Mouse (Mus musculus) ovary, postnatal 10 days (tissue): ENCODE measurements around the gene Adarb2.
"Not testable (repeated sequence)": the region's sequence is repeated elsewhere in the genome, so short reads cannot be mapped to it uniquely, and the experiment has no call there.

Experiments
- DNase-seq: peaks from one replicate; pipeline ENCODE4 v3.0.0; 2022; ENCODE audit warnings: low spot score

Adarb2 gene

GRCm38 (mm10) chr13:8590460-8590859 is 387.8 kb downstream of the Adarb2 start:
- DNase-seq, result no peak

GRCm38 (mm10) chr13:8596977-8597646 is 394.4 kb downstream of the Adarb2 start:
- no peak for DNase-seq

GRCm38 (mm10) chr13:8597647-8598017 is 395.0 kb downstream of the Adarb2 start:
- no peak for DNase-seq

GRCm38 (mm10) chr13:8605645-8606044 is 403.0 kb downstream of the Adarb2 start:
- DNase-seq, result no peak

GRCm38 (mm10) chr13:8608040-8608439 is 405.4 kb downstream of the Adarb2 start:
- DNase-seq, result no peak

- not testable (repeated sequence) for DNase-seq
Observed at GRCm38 (mm10) chr13:8608918-8609317, 406.3 kb downstream of the Adarb2 start.

GRCm38 (mm10) chr13:8610956-8611355 is 408.3 kb downstream of the Adarb2 start:
- no peak for DNase-seq

GRCm38 (mm10) chr13:8612618-8613391 is 410.1 kb downstream of the Adarb2 start:
- no peak for DNase-seq

GRCm38 (mm10) chr13:8616685-8617084 is 414.0 kb downstream of the Adarb2 start:
- no peak for DNase-seq

GRCm38 (mm10) chr13:8622263-8622662 is 419.6 kb downstream of the Adarb2 start:
- no peak for DNase-seq

- DNase-seq, result no peak
Observed at GRCm38 (mm10) chr13:8629565-8629964, 426.9 kb downstream of the Adarb2 start.

GRCm38 (mm10) chr13:8631618-8632017 is 429.0 kb downstream of the Adarb2 start:
- no peak for DNase-seq

GRCm38 (mm10) chr13:8632072-8632471 is 429.4 kb downstream of the Adarb2 start:
- DNase-seq, result no peak

GRCm38 (mm10) chr13:8633385-8634337 is 431.0 kb downstream of the Adarb2 start:
- DNase-seq, result no peak

GRCm38 (mm10) chr13:8642084-8642483 is 439.4 kb downstream of the Adarb2 start:
- no peak for DNase-seq

- no peak for DNase-seq
Observed at GRCm38 (mm10) chr13:8643920-8644319, 441.3 kb downstream of the Adarb2 start.

- DNase-seq, result no peak
Observed at GRCm38 (mm10) chr13:8644805-8645679, 442.4 kb downstream of the Adarb2 start.

- DNase-seq, result no peak
Observed at GRCm38 (mm10) chr13:8649261-8649660, 446.6 kb downstream of the Adarb2 start.

GRCm38 (mm10) chr13:8664615-8665240 is 462.1 kb downstream of the Adarb2 start:
- no peak for DNase-seq

- DNase-seq, result no peak
Observed at GRCm38 (mm10) chr13:8677174-8677573, 474.5 kb downstream of the Adarb2 start.
